Mouse (Mus musculus): ENCODE measurements around the gene Abcf3. TPM values are rescaled to one million over a fixed set of nuclear protein-coding genes. Genes with fewer than 3 reads are reported as not detected.

The Abcf3 gene
- polyA plus RNA-seq, 1 experiment from 2014 or later: 50.6 TPM

GRCm38 (mm10) chr16:20549161-20549560 is 784 bp downstream of the Abcf3 start:
- peak overlapping the region; percentile 85 for H3K9ac ChIP-seq
- peaks cover 41% of the 10 kb centered on the region for H3K36me3 ChIP-seq
- peaks cover 12% of the 10 kb centered on the region for H3K4me1 ChIP-seq
- WGBS: 50% methylated on average over 9 of the region's 9 CpGs
- no peak for ATAC-seq (ENCODE audit: insufficient read depth, low FRiP score, low read depth)
- peak overlapping the region; percentile 88 for H3K4me3 ChIP-seq (replicated peaks)
- H3K9me3 ChIP-seq: no peaks in the 10 kb centered on the region
- H3K27ac ChIP-seq: no peak overlapping the region
- peak overlapping the region; percentile 86 for H3K4me2 ChIP-seq
- H3K27me3 ChIP-seq (replicated peaks): no peaks in the 10 kb centered on the region

GRCm38 (mm10) chr16:20551691-20552090 is 3.3 kb downstream of the Abcf3 start:
- no peak overlapping the region for H3K27ac ChIP-seq
- H3K9me3 ChIP-seq: no peaks in the 10 kb centered on the region
- 92% methylated on average over 5 of the region's 5 CpGs for whole genome bisulfite sequencing
- H3K4me2 ChIP-seq: no peak overlapping the region
- H3K36me3 ChIP-seq: peaks cover 39% of the 10 kb centered on the region
- ATAC-seq (ENCODE audit: insufficient read depth, low FRiP score, low read depth): no peak
- no peak overlapping the region for H3K9ac ChIP-seq
- H3K4me3 ChIP-seq (replicated peaks): no peak overlapping the region
- no peaks in the 10 kb centered on the region for H3K27me3 ChIP-seq (replicated peaks)
- H3K4me1 ChIP-seq: peaks cover 12% of the 10 kb centered on the region

GRCm38 (mm10) chr16:20552594-20552993 is 4.2 kb downstream of the Abcf3 start:
- H3K27me3 ChIP-seq (replicated peaks): no peaks in the 10 kb centered on the region
- H3K36me3 ChIP-seq: peaks cover 41% of the 10 kb centered on the region
- H3K4me1 ChIP-seq: peaks cover 9% of the 10 kb centered on the region
- H3K4me2 ChIP-seq: no peak overlapping the region
- no peaks in the 10 kb centered on the region for H3K9me3 ChIP-seq
- 82% methylated on average over 1 of the region's 1 CpGs for WGBS
- no peak overlapping the region for H3K4me3 ChIP-seq (replicated peaks)
- no peak overlapping the region for H3K9ac ChIP-seq
- ATAC-seq (ENCODE audit: insufficient read depth, low FRiP score, low read depth): no peak
- H3K27ac ChIP-seq: no peak overlapping the region

GRCm38 (mm10) chr16:20555000-20555399 is 6.6 kb downstream of the Abcf3 start:
- H3K4me1 ChIP-seq: no peaks in the 10 kb centered on the region
- no peaks in the 10 kb centered on the region for H3K27me3 ChIP-seq (replicated peaks)
- no peak overlapping the region for H3K4me3 ChIP-seq (replicated peaks)
- no peak overlapping the region for H3K9ac ChIP-seq
- 86% methylated on average over 6 of the region's 6 CpGs for WGBS
- H3K4me2 ChIP-seq: no peak overlapping the region
- no peak for ATAC-seq (ENCODE audit: insufficient read depth, low FRiP score, low read depth)
- H3K27ac ChIP-seq: no peak overlapping the region
- H3K36me3 ChIP-seq: peaks cover 62% of the 10 kb centered on the region
- H3K9me3 ChIP-seq: no peaks in the 10 kb centered on the region

- peaks cover 63% of the 10 kb centered on the region for H3K36me3 ChIP-seq
- WGBS: 67% methylated on average over 7 of the region's 7 CpGs
- H3K27ac ChIP-seq: no peak overlapping the region
- H3K9me3 ChIP-seq: no peaks in the 10 kb centered on the region
- H3K4me2 ChIP-seq: no peak overlapping the region
- H3K27me3 ChIP-seq (replicated peaks): no peaks in the 10 kb centered on the region
- ATAC-seq (ENCODE audit: insufficient read depth, low FRiP score, low read depth): no peak
- H3K4me3 ChIP-seq (replicated peaks): no peak overlapping the region
- H3K9ac ChIP-seq: no peak overlapping the region
- no peaks in the 10 kb centered on the region for H3K4me1 ChIP-seq
These were observed 9.0 kb downstream of the Abcf3 start for GRCm38 (mm10) chr16:20557381-20557780.

GRCm38 (mm10) chr16:20565075-20565474 is 16.7 kb downstream of the Abcf3 start:
- ATAC-seq (ENCODE audit: insufficient read depth, low FRiP score, low read depth): no peak

GRCm38 (mm10) chr16:20589366-20589938 is 41.1 kb downstream of the Abcf3 start, which contains the start of gene Vwa5b2:
TSS of gene Vwa5b2 (plus strand) at chr16:20589471.
- Histone ChIP-seq H3K27ac (no peak within 1 kb of the TSS), H3K4me2 (peak within 1 kb of the TSS; percentile 86), H3K4me3 (replicated peaks) (peak within 1 kb of the TSS; percentile 46), H3K4me1 (peaks cover 20% of the 10 kb centered on the region), H3K9me3 (no peaks in the 10 kb centered on the region), H3K27me3 (replicated peaks) (peaks cover 47% of the 10 kb centered on the region), H3K9ac (0 out of 2 replicates have a peak within 1 kb of the TSS, but pooled peaks have one; percentile 4), H3K36me3 (no peaks in the 10 kb centered on the region)
- under 1% methylated on average over 24 of the region's 24 CpGs for WGBS
- ATAC-seq (ENCODE audit: insufficient read depth, low FRiP score, low read depth): peak; percentile 11; the same call in 1 of the 2 replicates

More at GRCm38 (mm10) chr16:20565075-20565474, 16.7 kb downstream of the Abcf3 start:
- Histone ChIP-seq H3K36me3 (peaks cover 22% of the 10 kb centered on the region), H3K9ac (no peak overlapping the region), H3K4me2 (no peak overlapping the region), H3K9me3 (no peaks in the 10 kb centered on the region), H3K4me3 (replicated peaks) (no peak overlapping the region), H3K4me1 (no peaks in the 10 kb centered on the region), H3K27me3 (replicated peaks) (no peaks in the 10 kb centered on the region), H3K27ac (no peak overlapping the region)
- 36% methylated on average over 1 of the region's 1 CpGs for WGBS

GRCm38 (mm10) chr16:20589939-20590679 is 41.7 kb downstream of the Abcf3 start:
- H3K36me3 ChIP-seq: no peaks in the 10 kb centered on the region
- under 1% methylated on average over 39 of the region's 39 CpGs for WGBS
- no peak overlapping the region for H3K27ac ChIP-seq
- peaks cover 48% of the 10 kb centered on the region for H3K27me3 ChIP-seq (replicated peaks)
- ATAC-seq (ENCODE audit: insufficient read depth, low FRiP score, low read depth): peak; percentile 77
- H3K4me1 ChIP-seq: peaks cover 20% of the 10 kb centered on the region
- H3K4me3 ChIP-seq (replicated peaks): peak overlapping the region; percentile 46
- H3K9me3 ChIP-seq: no peaks in the 10 kb centered on the region
- H3K4me2 ChIP-seq: peak overlapping the region; percentile 86
- H3K9ac ChIP-seq: no peak overlapping the region

- Histone ChIP-seq H3K9ac (no peak overlapping the region), H3K36me3 (no peaks in the 10 kb centered on the region), H3K27ac (no peak overlapping the region), H3K27me3 (replicated peaks) (peaks cover 48% of the 10 kb centered on the region), H3K4me2 (peak overlapping the region; percentile 86), H3K4me1 (peaks cover 20% of the 10 kb centered on the region), H3K9me3 (no peaks in the 10 kb centered on the region), H3K4me3 (replicated peaks) (peak overlapping the region; percentile 46)
- WGBS: 2% methylated on average over 17 of the region's 17 CpGs
- ATAC-seq (ENCODE audit: insufficient read depth, low FRiP score, low read depth): peak; percentile 16; the same call in 1 of the 2 replicates
These were observed 42.3 kb downstream of the Abcf3 start for GRCm38 (mm10) chr16:20590680-20591038.

- peak overlapping the region; percentile 46; the same call in 1 of the 2 replicates for H3K4me3 ChIP-seq (replicated peaks)
- H3K36me3 ChIP-seq: no peaks in the 10 kb centered on the region
- H3K4me1 ChIP-seq: peaks cover 20% of the 10 kb centered on the region
- H3K4me2 ChIP-seq: peak overlapping the region; percentile 86
- H3K27me3 ChIP-seq (replicated peaks): peaks cover 48% of the 10 kb centered on the region
- H3K9me3 ChIP-seq: no peaks in the 10 kb centered on the region
- ATAC-seq (ENCODE audit: insufficient read depth, low FRiP score, low read depth): no peak
- H3K9ac ChIP-seq: no peak overlapping the region
- H3K27ac ChIP-seq: no peak overlapping the region
- 5% methylated on average over 48 of the region's 48 CpGs for WGBS
These were observed 42.8 kb downstream of the Abcf3 start for GRCm38 (mm10) chr16:20591076-20591705.

- Histone ChIP-seq H3K9ac (no peak overlapping the region), H3K27ac (no peak overlapping the region), H3K36me3 (no peaks in the 10 kb centered on the region), H3K9me3 (no peaks in the 10 kb centered on the region), H3K27me3 (replicated peaks) (peaks cover 34% of the 10 kb centered on the region), H3K4me1 (peaks cover 11% of the 10 kb centered on the region; the same call in 1 of the 2 replicates), H3K4me3 (replicated peaks) (no peak overlapping the region), H3K4me2 (no peak overlapping the region)
- WGBS: 80% methylated on average over 7 of the region's 7 CpGs
- peak; percentile 67 for ATAC-seq (ENCODE audit: insufficient read depth, low FRiP score, low read depth)
These were observed 46.8 kb downstream of the Abcf3 start for GRCm38 (mm10) chr16:20595060-20595673.

Measured in stomach, embryonic 15.5 days (tissue).